Mouse (Mus musculus): ENCODE results near the gene B4galt7. TPM values are rescaled to one million over a fixed set of nuclear protein-coding genes. Genes with fewer than 3 reads are reported as not detected.
"Not testable (repeated sequence)": the region's sequence is repeated elsewhere in the genome, so short reads cannot be mapped to it uniquely, and the experiment has no call there.

The B4galt7 gene
- polyA plus RNA-seq (2015; fragmentation: Nextera tagmentation; extraction: Ambion mirVana): 34.3 and 35.1 TPM in 2 replicates

GRCm38 (mm10) chr13:55599566-55600540, at the start of gene B4galt7:
B4galt7 (plus strand) TSS chr13:55599896.
- H3K4me2 ChIP-seq: peak within 1 kb of the TSS; percentile 75
- WGBS: 10% methylated on average over 51 of the region's 51 CpGs
- peak; percentile 73; the same call in 1 of the 2 replicates for ATAC-seq (ENCODE audit: insufficient number of reproducible peaks, insufficient read depth, low FRiP score, low TSS enrichment, low read depth)
- peak within 1 kb of the TSS; percentile 74 for H3K4me3 ChIP-seq
- peak within 1 kb of the TSS; percentile 91 for H3K9ac ChIP-seq
- no peaks in the 10 kb centered on the region for H3K27me3 ChIP-seq
- no peaks in the 10 kb centered on the region for H3K9me3 ChIP-seq
- H3K27ac ChIP-seq: no peak within 1 kb of the TSS
- H3K4me1 ChIP-seq: peaks cover 13% of the 10 kb centered on the region
- H3K36me3 ChIP-seq: peaks cover 50% of the 10 kb centered on the region

- WGBS: 92% methylated on average over 9 of the region's 9 CpGs
- Histone ChIP-seq H3K27ac (no peak overlapping the region), H3K9me3 (no peaks in the 10 kb centered on the region), H3K4me1 (no peaks in the 10 kb centered on the region), H3K9ac (no peak overlapping the region), H3K4me2 (no peak overlapping the region), H3K4me3 (no peak overlapping the region), H3K36me3 (peaks cover 76% of the 10 kb centered on the region), H3K27me3 (no peaks in the 10 kb centered on the region)
- no peak for ATAC-seq (ENCODE audit: insufficient number of reproducible peaks, insufficient read depth, low FRiP score, low TSS enrichment, low read depth)
These were observed 43.8 kb upstream of the B4galt7 start for GRCm38 (mm10) chr13:55555921-55556320.

- peaks cover 67% of the 10 kb centered on the region for H3K36me3 ChIP-seq
- 90% methylated on average over 6 of the region's 6 CpGs for WGBS
- no peak overlapping the region for H3K27ac ChIP-seq
These were observed 42.2 kb upstream of the B4galt7 start for GRCm38 (mm10) chr13:55557499-55557898.

GRCm38 (mm10) chr13:55563266-55563879, 36.3 kb upstream of the B4galt7 start:
- no peaks in the 10 kb centered on the region for H3K9me3 ChIP-seq
- no peak for ATAC-seq (ENCODE audit: insufficient number of reproducible peaks, insufficient read depth, low FRiP score, low TSS enrichment, low read depth)
- peaks cover 4% of the 10 kb centered on the region; the same call in 1 of the 2 replicates for H3K4me1 ChIP-seq
- no peak overlapping the region for H3K9ac ChIP-seq
- no peak overlapping the region for H3K4me3 ChIP-seq
- H3K36me3 ChIP-seq: peaks cover 38% of the 10 kb centered on the region
- 59% methylated on average over 7 of the region's 7 CpGs for WGBS
- no peak overlapping the region for H3K27ac ChIP-seq
- no peak overlapping the region for H3K4me2 ChIP-seq
- no peaks in the 10 kb centered on the region for H3K27me3 ChIP-seq

More at GRCm38 (mm10) chr13:55557499-55557898, 42.2 kb upstream of the B4galt7 start:
- no peak for ATAC-seq (ENCODE audit: insufficient number of reproducible peaks, insufficient read depth, low FRiP score, low TSS enrichment, low read depth)
- Histone ChIP-seq H3K9ac (no peak overlapping the region), H3K4me3 (no peak overlapping the region), H3K4me2 (no peak overlapping the region), H3K27me3 (no peaks in the 10 kb centered on the region), H3K9me3 (no peaks in the 10 kb centered on the region), H3K4me1 (no peaks in the 10 kb centered on the region)

GRCm38 (mm10) chr13:55567001-55567400, 32.7 kb upstream of the B4galt7 start:
- Histone ChIP-seq H3K27ac (no peak overlapping the region), H3K4me3 (no peak overlapping the region), H3K9ac (no peak overlapping the region), H3K9me3 (no peaks in the 10 kb centered on the region), H3K27me3 (no peaks in the 10 kb centered on the region), H3K36me3 (peaks cover 27% of the 10 kb centered on the region), H3K4me1 (peaks cover 17% of the 10 kb centered on the region), H3K4me2 (no peak overlapping the region)
- no peak for ATAC-seq (ENCODE audit: insufficient number of reproducible peaks, insufficient read depth, low FRiP score, low TSS enrichment, low read depth)
- WGBS: 88% methylated on average over 6 of the region's 6 CpGs

GRCm38 (mm10) chr13:55567949-55568348, 31.7 kb upstream of the B4galt7 start:
- no peak for ATAC-seq (ENCODE audit: insufficient number of reproducible peaks, insufficient read depth, low FRiP score, low TSS enrichment, low read depth)
- Histone ChIP-seq H3K36me3 (peaks cover 25% of the 10 kb centered on the region), H3K9me3 (no peaks in the 10 kb centered on the region), H3K4me3 (no peak overlapping the region), H3K27me3 (no peaks in the 10 kb centered on the region), H3K4me1 (peaks cover 21% of the 10 kb centered on the region), H3K4me2 (no peak overlapping the region), H3K9ac (no peak overlapping the region), H3K27ac (no peak overlapping the region)
- WGBS: 89% methylated on average over 2 of the region's 2 CpGs

- not testable (repeated sequence) for H3K9me3 ChIP-seq; H3K9ac ChIP-seq; H3K27ac ChIP-seq; H3K27me3 ChIP-seq; H3K4me2 ChIP-seq; ATAC-seq (ENCODE audit: insufficient number of reproducible peaks, insufficient read depth, low FRiP score, low TSS enrichment, low read depth); H3K4me3 ChIP-seq
- H3K4me1 ChIP-seq: peaks cover 18% of the 10 kb centered on the region
- 83% methylated on average over 4 of the region's 4 CpGs for WGBS
- peaks cover 22% of the 10 kb centered on the region for H3K36me3 ChIP-seq
These were observed 31.2 kb upstream of the B4galt7 start for GRCm38 (mm10) chr13:55568524-55568923.

GRCm38 (mm10) chr13:55569726-55570285, 29.9 kb upstream of the B4galt7 start:
- peaks cover 22% of the 10 kb centered on the region for H3K36me3 ChIP-seq
- no peaks in the 10 kb centered on the region for H3K27me3 ChIP-seq
- peak overlapping the region; percentile 98 for H3K9ac ChIP-seq
- WGBS: 3% methylated on average over 16 of the region's 16 CpGs
- H3K4me3 ChIP-seq: peak overlapping the region; percentile 98
- H3K27ac ChIP-seq: peak overlapping the region; percentile 91
- ATAC-seq (ENCODE audit: insufficient number of reproducible peaks, insufficient read depth, low FRiP score, low TSS enrichment, low read depth): no peak
- peaks cover 17% of the 10 kb centered on the region for H3K4me1 ChIP-seq
- H3K4me2 ChIP-seq: peak overlapping the region; percentile 98
- no peaks in the 10 kb centered on the region for H3K9me3 ChIP-seq

- Histone ChIP-seq H3K9me3 (no peaks in the 10 kb centered on the region), H3K4me2 (peak overlapping the region; percentile 98), H3K9ac (peak overlapping the region; percentile 98), H3K27ac (peak overlapping the region; percentile 91), H3K4me3 (peak overlapping the region; percentile 98), H3K4me1 (peaks cover 17% of the 10 kb centered on the region), H3K27me3 (no peaks in the 10 kb centered on the region), H3K36me3 (peaks cover 20% of the 10 kb centered on the region)
- ATAC-seq (ENCODE audit: insufficient number of reproducible peaks, insufficient read depth, low FRiP score, low TSS enrichment, low read depth): peak; percentile 65
- under 1% methylated on average over 45 of the region's 47 CpGs for WGBS
These were observed 29.3 kb upstream of the B4galt7 start for GRCm38 (mm10) chr13:55570286-55570973.

GRCm38 (mm10) chr13:55571027-55571751, 28.5 kb upstream of the B4galt7 start, which contains the start of gene Fam193b:
Fam193b (minus strand) TSS chr13:55571120.
- no peaks in the 10 kb centered on the region for H3K27me3 ChIP-seq
- ATAC-seq (ENCODE audit: insufficient number of reproducible peaks, insufficient read depth, low FRiP score, low TSS enrichment, low read depth): peak; percentile 75
- H3K4me2 ChIP-seq: peak within 1 kb of the TSS; percentile 98
- peak within 1 kb of the TSS; percentile 98 for H3K9ac ChIP-seq
- 1% methylated on average over 46 of the region's 47 CpGs for WGBS
- peaks cover 16% of the 10 kb centered on the region for H3K36me3 ChIP-seq
- no peaks in the 10 kb centered on the region for H3K9me3 ChIP-seq
- peaks cover 17% of the 10 kb centered on the region for H3K4me1 ChIP-seq
- H3K4me3 ChIP-seq: peak within 1 kb of the TSS; percentile 98
- H3K27ac ChIP-seq: peak within 1 kb of the TSS; percentile 91

Data from embryonic facial prominence, embryonic 13.5 days (tissue).